Mouse (Mus musculus) testis, adult 2 months (tissue): ENCODE data around the gene Shroom1.

Experiments used
- CTCF ChIP-seq: fragments of 200-500 bp; IDR thresholded peaks from 2 replicates; pipeline ENCODE4 v1.5.1; 2012; ENCODE audit warnings: low read depth, mild to moderate bottlenecking, inconsistent platforms, low read length, moderate library complexity; ENCODE audit not compliant: control insufficient read depth, insufficient read depth, insufficient replicate concordance
- POLR2A ChIP-seq: fragments of 200-500 bp; IDR thresholded peaks from 2 replicates; pipeline ENCODE4 v1.6.1; 2012; ENCODE audit warnings: low read depth, mild to moderate bottlenecking, inconsistent platforms, low read length, moderate library complexity; ENCODE audit not compliant: control insufficient read depth

GRCm38 (mm10) chr11:53450070-53450705 is 6.8 kb upstream of the Shroom1 start:
- no peak for TF ChIP-seq CTCF
- no peak for TF ChIP-seq POLR2A
